Mouse (Mus musculus) small intestine, adult 2 months (tissue): Measurements from ENCODE around the gene Chst11.

Experiments used
- CTCF ChIP-seq: fragments of 200-500 bp; IDR thresholded peaks from 2 replicates; pipeline ENCODE4 v1.5.1; 2012; ENCODE audit warnings: low read depth, mild to moderate bottlenecking, control low read depth, inconsistent platforms, low read length, moderate library complexity, mixed read lengths; ENCODE audit not compliant: insufficient replicate concordance, insufficient read length; ENCODE audit errors: extremely low read depth
- POLR2A ChIP-seq: fragments of 200-500 bp; IDR thresholded peaks from 2 replicates; pipeline ENCODE4 v1.6.1; 2012; ENCODE audit warnings: low read depth, mild to moderate bottlenecking, control low read depth, inconsistent platforms, low read length, moderate library complexity

- no peak for TF ChIP-seq POLR2A
- no peak for TF ChIP-seq CTCF
These were observed 20.8 kb upstream of the Chst11 start for GRCm38 (mm10) chr10:82964491-82964890.
